Mouse (Mus musculus) heart, postnatal 0 days (tissue): ENCODE data around the gene Eef1a1.

ENCODE experiments used
- CTCF ChIP-seq: IDR thresholded peaks from 2 replicates; pipeline ENCODE4 v1.5.1; 2016; ENCODE audit warnings: antibody characterized with exemption, control low read depth, low read depth
- EP300 ChIP-seq: IDR thresholded peaks from 2 replicates; pipeline ENCODE4 v1.6.1; 2016; ENCODE audit warnings: antibody characterized with exemption, low read depth

GRCm38 (mm10) chr9:78525451-78526135 is 36.6 kb upstream of the Eef1a1 start:
- TF ChIP-seq CTCF (no peak), EP300 (no peak)
